Mouse (Mus musculus) ES-E14 (cell line): ENCODE data around the gene Mapkap1. TPM values are rescaled to one million over a fixed set of nuclear protein-coding genes. Genes with fewer than 3 reads are reported as not detected.
A peak's percentile ranks its signal among the peaks of the same experiment; 100 is the strongest.

Experiments
- DNase-seq: peaks from one replicate; pipeline ENCODE4 v3.0.0-alpha.2; 2013; ENCODE audit warnings: low read depth, low spot score
- H3K27ac ChIP-seq: 2 replicates; pipeline ENCODE4 v1.5.1; 2012; ENCODE audit warnings: low read depth, mild to moderate bottlenecking, low read length, moderate library complexity, mixed read lengths; ENCODE audit not compliant: poor library complexity, insufficient read depth, severe bottlenecking
- H3K36me3 ChIP-seq: 2 replicates; pipeline ENCODE4 v1.6.1; 2012; ENCODE audit warnings: mild to moderate bottlenecking, low read length, moderate library complexity, mixed read lengths; ENCODE audit not compliant: control insufficient read depth, poor library complexity, insufficient read depth, severe bottlenecking
- H3K4me1 ChIP-seq, 2 experiments: fragments of 150-350 bp in 1 of 2; sonication (generic) in 1 of 2; 2 replicates each; pipeline ENCODE4 v1.6.1; 2012; ENCODE audit warnings: low read length in 2 of 2, mild to moderate bottlenecking in 1 of 2, mixed read lengths in 1 of 2; ENCODE audit not compliant: control insufficient read depth in 2 of 2, insufficient read depth in 2 of 2, poor library complexity in 1 of 2
- H3K4me3 ChIP-seq, 2 experiments: fragments of 150-350 bp in 1 of 2; sonication (generic) in 1 of 2; 2 replicates each; pipeline ENCODE4 v1.5.1; 2012; ENCODE audit warnings: low read length in 2 of 2, low read depth in 1 of 2, mild to moderate bottlenecking in 1 of 2, mixed read lengths in 1 of 2; ENCODE audit not compliant: insufficient read depth in 1 of 2, poor library complexity in 1 of 2, severe bottlenecking in 1 of 2
- H3K9ac ChIP-seq: 2 replicates; pipeline ENCODE4 v1.6.1; 2012; ENCODE audit warnings: low read depth, mild to moderate bottlenecking, low read length, mixed read lengths; ENCODE audit not compliant: poor library complexity, insufficient read depth, severe bottlenecking
- H3K9me3 ChIP-seq: fragments of 150-350 bp; sonication (generic); 2 replicates; pipeline ENCODE4 v1.6.1; 2012; ENCODE audit warnings: low read depth, mild to moderate bottlenecking, low read length; ENCODE audit not compliant: control insufficient read depth, insufficient read depth
- CHD2 ChIP-seq: IDR thresholded peaks from 2 replicates; pipeline ENCODE4 v1.6.1; 2014; ENCODE audit warnings: mild to moderate bottlenecking, low read depth, low read length, inconsistent platforms
- HCFC1 ChIP-seq: IDR thresholded peaks from 2 replicates; pipeline ENCODE4 v1.6.1; 2012; ENCODE audit warnings: low read length, inconsistent platforms, borderline replicate concordance; ENCODE audit not compliant: insufficient read depth
- MAFK ChIP-seq: IDR thresholded peaks from 2 replicates; pipeline ENCODE4 v1.6.1; 2014; ENCODE audit warnings: mild to moderate bottlenecking, low read depth, low read length, inconsistent platforms; ENCODE audit not compliant: insufficient read depth
- ZC3H11A ChIP-seq: IDR thresholded peaks from 2 replicates; pipeline ENCODE4 v1.6.1; 2012; ENCODE audit warnings: low read depth, mild to moderate bottlenecking, inconsistent platforms, low read length, borderline replicate concordance
- ZNF384 ChIP-seq: IDR thresholded peaks from 2 replicates; pipeline ENCODE4 v1.6.1; 2012; ENCODE audit warnings: low read depth, low read length, inconsistent platforms
- in situ Hi-C, 2 experiments: fragments of 600-800 bp; cut with MboI; formaldehyde crosslinking; loops; one replicate each; pipeline ENCODE4 v1.15.1; 2025; ENCODE audit warnings: low sequenced_read_pairs in 2 of 2, inconsistent platforms in 1 of 2; ENCODE audit not compliant: unreplicated experiment in 2 of 2
- total RNA-seq: library from RNA; depleted of rRNA; stranded (reverse); fragments of 300-350 nt; gene quantifications from 2 replicates; pipeline ENCODE4 v1.2.3, GENCODE M21; 2012; rRNA removed

Gene Mapkap1
- total RNA-seq, 1 experiment, result 47.3 TPM

DNA sequence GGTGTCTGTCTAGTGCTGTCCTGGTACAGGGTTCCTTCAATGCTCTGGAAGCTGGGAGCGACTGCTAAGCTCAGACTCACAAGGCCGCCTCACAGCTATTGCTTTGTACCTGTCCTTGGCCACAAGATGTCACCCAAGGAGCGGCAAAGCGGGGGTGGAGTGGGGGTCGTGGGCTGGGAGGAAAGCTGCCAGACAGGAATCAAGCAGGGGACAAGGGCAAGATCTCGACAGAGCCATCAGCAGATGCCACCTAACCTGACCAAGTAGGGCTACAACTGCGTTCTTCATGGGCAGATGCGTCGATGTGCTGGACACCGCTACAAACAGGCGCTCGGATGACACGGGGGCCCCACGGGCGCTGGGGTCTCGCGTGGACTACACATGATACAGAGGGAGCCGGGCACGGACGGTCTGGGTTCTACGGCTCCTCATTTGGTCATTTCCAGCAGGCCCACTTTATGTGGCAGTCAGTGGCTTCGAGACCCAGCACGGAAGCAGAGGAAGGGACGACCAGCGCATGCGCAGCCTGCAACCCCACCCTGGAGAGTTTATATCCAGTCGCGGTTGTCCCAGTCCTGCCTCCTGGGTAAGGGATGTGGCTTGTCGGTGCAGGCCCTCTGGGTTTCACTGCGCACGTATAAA lies 264.9 kb downstream of the Mapkap1 start:
- Histone ChIP-seq H3K36me3 (no peaks in the 10 kb centered on the region; the same call in 1 of the 2 replicates), H3K9me3 (no peaks in the 10 kb centered on the region), H3K9ac (peak overlapping the region; percentile 71; the same call in 1 of the 2 replicates), H3K4me1 (peaks cover 5 to 27% of the 10 kb centered on the region in 2 experiments; a peak in 3 of 4 replicates), H3K27ac (no peak overlapping the region), H3K4me3 (peak overlapping the region; percentile 30 to 48; a peak in 3 of 4 replicates)
- in situ Hi-C loops, result no loop called here
- no peak for DNase-seq
- no peak for TF ChIP-seq MAFK
- no peak for TF ChIP-seq CHD2
- no peak for TF ChIP-seq ZC3H11A
- TF ChIP-seq ZNF384, result no peak
- TF ChIP-seq HCFC1, result no peak

DNA sequence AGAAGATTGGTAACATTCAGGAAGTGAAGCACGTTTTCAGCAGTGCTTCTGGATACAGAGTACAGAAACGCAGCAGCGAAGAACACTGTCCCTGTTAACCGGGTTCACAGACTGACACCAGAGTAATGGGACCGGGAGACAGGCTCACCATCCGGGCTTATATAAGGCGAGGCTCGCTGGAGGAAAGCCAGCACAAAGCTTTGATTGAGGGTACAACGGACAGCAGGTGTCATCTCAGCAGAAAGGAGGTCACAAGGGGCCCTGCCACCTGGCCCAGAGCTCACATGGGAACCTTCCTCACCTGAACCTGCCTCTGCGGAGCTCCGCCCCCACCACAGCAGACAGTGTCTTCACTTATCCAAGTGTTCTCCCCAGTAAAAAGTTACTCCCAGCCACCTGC lies 267.3 kb downstream of the Mapkap1 start:
- Histone ChIP-seq H3K4me1 (peaks cover 5 to 23% of the 10 kb centered on the region in 2 experiments; a peak in 2 of 4 replicates), H3K36me3 (peaks cover 13% of the 10 kb centered on the region), H3K4me3 (no peak overlapping the region), H3K9ac (no peak overlapping the region), H3K9me3 (no peaks in the 10 kb centered on the region), H3K27ac (no peak overlapping the region)
- DNase-seq, result no peak
- TF ChIP-seq CHD2 (no peak), ZC3H11A (no peak)
- in situ Hi-C loops, result no loop called here

Other genes starting within 250 kb of the Mapkap1 start
- 6.6 and 7.6 TPM in 2 replicates for gene Pbx3, start 33.6 kb upstream of the Mapkap1 start, total RNA-seq